Mouse (Mus musculus) forebrain, embryonic 16.5 days (tissue): ENCODE measurements around the gene Clstn2. TPM values are rescaled to one million over a fixed set of nuclear protein-coding genes. Genes with fewer than 3 reads are reported as not detected.
A peak's percentile ranks its signal among the peaks of the same experiment; 100 is the strongest.

ENCODE experiments used
- ATAC-seq: fragments of 200-750 bp; cut with Nextera tagmentation; 2 replicates; pipeline ENCODE4 v1.8.0; 2017; ENCODE audit warnings: mild to moderate bottlenecking, moderate library complexity
- H3K27ac ChIP-seq: fragments of 300-500 bp; sonication (generic); 2 replicates; pipeline ENCODE4 v1.5.1; 2014; ENCODE audit warnings: low read length, control low read depth
- H3K27me3 ChIP-seq: fragments of 300-500 bp; sonication (generic); replicated peaks from 2 replicates; pipeline ENCODE4 v1.6.1; 2014; ENCODE audit warnings: low read length; ENCODE audit not compliant: control insufficient read depth, insufficient read depth
- H3K36me3 ChIP-seq: fragments of 300-500 bp; sonication (generic); 2 replicates; pipeline ENCODE4 v1.6.1; 2014; ENCODE audit not compliant: control insufficient read depth, insufficient read depth
- H3K4me1 ChIP-seq: fragments of 300-500 bp; sonication (generic); replicated peaks from 2 replicates; pipeline ENCODE4 v1.6.1; 2014; ENCODE audit warnings: low read length; ENCODE audit not compliant: control insufficient read depth, insufficient read depth
- H3K4me2 ChIP-seq: fragments of 300-500 bp; sonication (generic); 2 replicates; pipeline ENCODE4 v1.6.1; 2014; ENCODE audit warnings: mild to moderate bottlenecking, low read length, control low read depth
- H3K4me3 ChIP-seq: fragments of 300-500 bp; sonication (generic); replicated peaks from 2 replicates; pipeline ENCODE4 v1.5.1; 2014; ENCODE audit warnings: mild to moderate bottlenecking, low read length, control low read depth
- H3K9ac ChIP-seq: fragments of 300-500 bp; sonication (generic); replicated peaks from 2 replicates; pipeline ENCODE4 v1.6.1; 2014; ENCODE audit warnings: low read depth, low read length, control low read depth
- H3K9me3 ChIP-seq: fragments of 300-500 bp; sonication (generic); 2 replicates; pipeline ENCODE4 v1.6.1; 2016; ENCODE audit warnings: low read length; ENCODE audit not compliant: control insufficient read depth
- WGBS: fragments of 180-500 bp; shearing (Covaris S2); extraction: QIAGEN DNeasy Blood & Tissue Kit; methylation state at CpG from one replicate; pipeline ENCODE4 v1.1.7; 2014; 5-methylcytosine and 5-hydroxymethylcytosine counted together
- polyA plus RNA-seq: library from polyadenylated mRNA; unstranded; fragments of >200 nt; fragmentation: Nextera tagmentation; extraction: Ambion mirVana; gene quantifications from 2 replicates; pipeline ENCODE4 v1.2.1, GENCODE M21; 2015

The Clstn2 gene
- polyA plus RNA-seq, 1 experiment from 2014 or later: 21.2 TPM

DNA sequence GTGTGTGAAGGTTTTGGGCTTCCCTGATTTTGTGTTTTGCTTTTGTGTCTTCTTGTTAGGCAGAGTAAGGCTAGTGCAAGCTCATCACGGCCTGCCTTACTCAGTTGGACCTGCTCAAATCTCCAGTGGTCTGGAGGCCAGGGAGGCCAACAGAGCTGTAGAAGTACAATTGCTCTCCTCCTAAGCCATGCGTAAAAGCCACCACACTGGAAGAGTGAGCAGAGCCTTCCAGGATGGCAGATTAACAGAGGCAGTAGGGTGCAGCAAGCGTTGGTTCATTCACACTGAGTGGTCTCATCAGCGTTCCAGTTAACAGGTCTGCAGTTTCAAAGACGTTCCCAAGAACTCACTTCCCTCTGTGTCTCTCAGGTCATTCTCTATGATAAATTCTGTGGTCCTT lies 612.1 kb downstream of the Clstn2 start:
- no peak overlapping the region for H3K4me3 ChIP-seq
- no peaks in the 10 kb centered on the region for H3K4me1 ChIP-seq
- H3K9me3 ChIP-seq: no peaks in the 10 kb centered on the region
- no peaks in the 10 kb centered on the region for H3K36me3 ChIP-seq
- no peak overlapping the region for H3K27ac ChIP-seq
- 73% methylated on average over 5 of the region's 5 CpGs for WGBS
- H3K27me3 ChIP-seq: no peaks in the 10 kb centered on the region
- H3K4me2 ChIP-seq: no peak overlapping the region
- ATAC-seq: no peak
- H3K9ac ChIP-seq: no peak overlapping the region

DNA sequence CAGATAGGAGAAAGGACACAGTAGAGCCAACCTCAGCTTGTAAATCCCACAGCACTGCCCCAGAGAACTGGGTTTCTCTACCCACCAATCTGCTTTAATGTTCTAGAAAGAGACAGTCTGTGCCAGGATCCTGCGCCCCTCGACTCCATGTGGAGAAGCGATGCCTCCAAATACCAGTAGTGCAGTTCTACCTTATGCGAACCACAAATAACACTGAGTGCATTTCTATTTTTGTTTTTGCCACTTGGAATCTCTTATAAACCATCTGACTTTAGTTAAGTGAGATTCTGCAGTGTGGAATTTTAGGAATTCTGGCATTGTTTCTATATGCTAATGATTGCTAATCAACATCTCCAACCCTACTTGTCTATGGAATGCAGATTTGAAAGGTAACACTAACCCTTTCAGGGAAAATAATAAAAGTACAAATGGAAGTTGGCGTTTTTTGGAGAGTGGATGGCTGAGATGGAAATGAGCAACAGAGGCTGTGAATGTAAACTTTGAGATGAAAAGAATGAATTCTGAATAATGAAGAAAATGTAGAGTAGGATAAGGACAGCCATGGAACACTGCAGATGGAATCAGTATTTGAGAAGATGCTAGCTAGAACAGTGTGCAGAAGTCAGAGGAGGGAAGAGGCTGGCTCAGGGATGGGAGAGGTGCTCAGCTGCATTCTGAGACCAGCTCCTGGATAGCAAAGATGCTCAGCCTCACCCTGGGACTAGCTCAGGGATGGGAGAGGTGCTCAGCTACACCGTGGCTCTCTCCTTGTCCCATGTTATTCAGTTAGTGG lies 617.9 kb downstream of the Clstn2 start:
- WGBS: 60% methylated on average over 6 of the region's 6 CpGs
- H3K4me2 ChIP-seq: no peak overlapping the region
- no peaks in the 10 kb centered on the region for H3K27me3 ChIP-seq
- no peaks in the 10 kb centered on the region for H3K36me3 ChIP-seq
- no peaks in the 10 kb centered on the region for H3K9me3 ChIP-seq
- H3K4me1 ChIP-seq: no peaks in the 10 kb centered on the region
- peak; percentile 31; the same call in 1 of the 2 replicates for ATAC-seq
- H3K9ac ChIP-seq: no peak overlapping the region
- H3K27ac ChIP-seq: no peak overlapping the region
- no peak overlapping the region for H3K4me3 ChIP-seq

DNA sequence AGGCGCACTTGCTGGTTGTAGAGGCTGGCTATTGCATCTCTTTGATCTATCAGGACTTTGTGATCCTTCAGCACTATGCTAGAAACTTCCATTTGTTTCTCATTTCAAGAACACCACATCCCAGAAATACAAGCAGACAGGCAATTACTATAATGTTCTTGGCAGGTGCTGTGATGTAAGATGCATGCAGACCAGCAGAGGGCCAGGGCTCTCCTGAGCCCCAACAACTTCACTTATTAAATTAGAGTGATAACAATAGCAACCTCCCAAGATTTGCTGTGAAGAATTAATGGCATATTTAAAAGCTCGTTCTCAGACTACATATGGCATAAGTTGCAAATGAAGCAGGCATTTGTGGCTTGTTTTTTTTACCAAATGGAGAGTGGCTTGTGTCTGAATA lies 624.8 kb downstream of the Clstn2 start:
- no peak overlapping the region for H3K27ac ChIP-seq
- H3K4me2 ChIP-seq: no peak overlapping the region
- no peak for ATAC-seq
- no peak overlapping the region for H3K9ac ChIP-seq
- H3K27me3 ChIP-seq: no peaks in the 10 kb centered on the region
- no peaks in the 10 kb centered on the region for H3K4me1 ChIP-seq
- WGBS: 77% methylated on average over 2 of the region's 2 CpGs
- no peaks in the 10 kb centered on the region for H3K36me3 ChIP-seq
- no peaks in the 10 kb centered on the region for H3K9me3 ChIP-seq
- H3K4me3 ChIP-seq: no peak overlapping the region
